Mouse (Mus musculus) left cerebral cortex, adult 2 months (tissue): ENCODE measurements around the gene Chn2. TPM values are rescaled to one million over a fixed set of nuclear protein-coding genes. Genes with fewer than 3 reads are reported as not detected.
A peak's percentile ranks its signal among the peaks of the same experiment; 100 is the strongest.

ENCODE experiments used
- DNase-seq, 2 experiments: peaks; one replicate each; pipeline ENCODE4 v3.0.0; 2021 to 2022; ENCODE audit warnings: low spot score in 2 of 2, mixed read lengths in 1 of 2; ENCODE audit errors: extremely low spot score in 1 of 2
- H3K27ac ChIP-seq: fragments of 200-600 bp; 2 replicates; pipeline ENCODE4 v1.8.1; 2022
- H3K4me3 ChIP-seq: fragments of 200-600 bp; 2 replicates; pipeline ENCODE4 v1.8.1; 2022
- CTCF ChIP-seq: fragments of 200-600 bp; IDR thresholded peaks from 2 replicates; pipeline ENCODE4 v1.8.1; 2022; ENCODE audit warnings: antibody characterized with exemption, mild to moderate bottlenecking, moderate library complexity
- intact Hi-C: fragments of 180-260 bp; cut with DNase I; formaldehyde crosslinking; loops from one replicate; pipeline ENCODE4 v1.15.1; 2025
- total RNA-seq, 2 experiments: library from RNA; stranded (reverse); gene quantifications; 2 replicates each; pipeline ENCODE4 v1.2.3; 2021

Chn2 gene
- total RNA-seq, 2 experiments from 2014 or later = 38.9 to 42.0 TPM

GRCm38 (mm10) chr6:54326671-54327625 lies 287.6 kb downstream of the Chn2 start:
- H3K4me3 ChIP-seq = peak overlapping the region; percentile 61
- DNase-seq = peak; percentile 51 to 60
- intact Hi-C loops = loop anchor here (5.0 kb wide), 1 partner anchor 75 kb away; no protein-coding TSS in a partner anchor
- no peak overlapping the region for H3K27ac ChIP-seq
- TF ChIP-seq CTCF = no peak

GRCm38 (mm10) chr6:54327626-54328003 lies 288.3 kb downstream of the Chn2 start:
- intact Hi-C loops = loop anchor here (5.0 kb wide), 1 partner anchor 75 kb away; no protein-coding TSS in a partner anchor
- Histone ChIP-seq H3K4me3 (peak overlapping the region; percentile 61), H3K27ac (no peak overlapping the region)
- TF ChIP-seq CTCF = no peak
- DNase-seq = peak; percentile 51 to 71

- Histone ChIP-seq H3K27ac (no peak overlapping the region), H3K4me3 (no peak overlapping the region)
- intact Hi-C loops = loop anchor here (5.0 kb wide), 1 partner anchor 76 kb away; no protein-coding TSS in a partner anchor
- DNase-seq = no peak
- no peak for TF ChIP-seq CTCF
These were observed 289.4 kb downstream of the Chn2 start for GRCm38 (mm10) chr6:54328783-54329182.

DNA sequence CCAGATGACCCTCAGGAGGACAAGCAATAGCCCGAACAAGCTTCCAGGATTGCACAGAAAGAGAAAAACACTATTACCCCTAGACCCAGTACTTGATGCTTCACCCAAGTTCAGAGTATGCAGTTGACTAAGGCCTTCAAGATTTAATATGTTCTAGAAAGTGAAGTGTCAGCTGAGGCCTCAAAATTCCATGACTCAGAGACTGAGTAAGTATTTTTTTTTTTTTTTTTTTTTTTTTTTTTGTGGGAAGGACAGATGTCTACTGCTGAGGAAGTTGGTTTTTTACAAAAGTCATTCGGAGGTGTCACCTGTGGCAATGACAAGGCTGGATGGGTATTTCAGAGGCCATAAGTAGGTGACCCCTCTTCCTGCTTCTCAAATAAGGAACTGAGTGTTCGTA lies 290.2 kb downstream of the Chn2 start:
- no peak for TF ChIP-seq CTCF
- Histone ChIP-seq H3K4me3 (no peak overlapping the region), H3K27ac (no peak overlapping the region)
- DNase-seq = no peak
- intact Hi-C loops = loop anchor here (5.0 kb wide), 1 partner anchor 77 kb away; no protein-coding TSS in a partner anchor

DNA sequence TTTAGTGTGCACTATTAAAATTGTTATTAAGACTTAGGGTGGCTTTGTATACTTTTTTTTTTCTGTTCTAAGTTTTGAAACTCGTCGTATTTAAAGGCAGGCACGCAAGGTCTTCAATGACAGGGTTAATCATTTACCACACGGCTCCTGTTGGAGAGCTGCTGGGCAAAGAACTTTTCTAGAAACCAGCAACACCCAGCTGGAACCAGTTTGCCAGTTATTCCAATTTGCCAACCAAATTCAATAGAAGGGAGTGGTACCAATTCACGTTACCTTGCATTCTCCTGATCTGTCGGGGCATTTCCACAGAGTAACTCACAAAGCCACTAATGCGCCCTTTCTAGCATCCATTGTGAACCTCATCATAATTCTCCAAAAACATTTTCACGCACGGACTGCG lies 290.8 kb downstream of the Chn2 start:
- intact Hi-C loops = no loop called here

GRCm38 (mm10) chr6:54331765-54332164 lies 292.4 kb downstream of the Chn2 start:
- no peak for DNase-seq
- TF ChIP-seq CTCF = no peak
- Histone ChIP-seq H3K4me3 (no peak overlapping the region), H3K27ac (no peak overlapping the region)
- intact Hi-C loops = no loop called here

More for the DNA sequence above, 290.8 kb downstream of the Chn2 start:
- Histone ChIP-seq H3K4me3 (no peak overlapping the region), H3K27ac (no peak overlapping the region)
- TF ChIP-seq CTCF = no peak
- no peak for DNase-seq

GRCm38 (mm10) chr6:54332203-54332602 lies 292.8 kb downstream of the Chn2 start:
- no peak overlapping the region for H3K27ac ChIP-seq
- intact Hi-C loops = no loop called here
- DNase-seq = no peak
- H3K4me3 ChIP-seq = no peak overlapping the region
- TF ChIP-seq CTCF = no peak

DNA sequence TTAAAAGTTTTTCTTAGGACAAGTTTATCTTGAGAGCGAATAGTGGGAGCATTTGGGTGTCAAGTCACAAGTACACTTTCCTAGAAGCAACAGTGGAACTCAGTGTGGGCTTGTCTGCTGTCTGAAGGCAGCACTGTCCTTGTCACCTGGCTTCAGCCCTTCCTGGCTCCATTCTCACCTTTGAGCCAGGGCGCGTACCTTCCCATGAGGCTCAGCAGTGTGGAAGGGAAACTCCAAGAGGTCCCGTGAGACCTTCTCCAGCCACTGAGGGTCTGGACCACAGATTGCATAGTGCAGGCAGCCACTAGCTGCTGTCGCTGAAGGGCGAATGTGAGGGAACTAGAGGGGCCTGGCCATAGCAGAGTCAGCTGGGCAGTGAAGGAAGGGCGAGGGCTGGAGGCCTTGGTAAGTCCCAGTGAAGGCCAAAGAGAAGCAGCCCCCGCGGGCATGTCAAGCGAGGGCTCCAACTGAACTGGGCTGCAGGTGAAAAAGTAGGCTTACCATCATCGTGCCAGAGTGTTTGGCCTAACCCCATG lies 293.8 kb downstream of the Chn2 start:
- no peak for DNase-seq
- intact Hi-C loops = no loop called here
- Histone ChIP-seq H3K4me3 (no peak overlapping the region), H3K27ac (no peak overlapping the region)
- TF ChIP-seq CTCF = no peak

GRCm38 (mm10) chr6:54333652-54334396 lies 294.5 kb downstream of the Chn2 start:
- no peak overlapping the region for H3K27ac ChIP-seq
- TF ChIP-seq CTCF = no peak
- intact Hi-C loops = no loop called here
- no peak overlapping the region for H3K4me3 ChIP-seq
- DNase-seq = no peak

- H3K4me3 ChIP-seq = no peak overlapping the region
- intact Hi-C loops = no loop called here
- no peak for DNase-seq
- H3K27ac ChIP-seq = no peak overlapping the region
- TF ChIP-seq CTCF = no peak
These were observed 298.0 kb downstream of the Chn2 start for GRCm38 (mm10) chr6:54337321-54337720.

- DNase-seq = no peak
- intact Hi-C loops = no loop called here
- TF ChIP-seq CTCF = no peak
- Histone ChIP-seq H3K27ac (no peak overlapping the region), H3K4me3 (no peak overlapping the region)
These were observed 301.8 kb downstream of the Chn2 start for GRCm38 (mm10) chr6:54341133-54341532.

DNA sequence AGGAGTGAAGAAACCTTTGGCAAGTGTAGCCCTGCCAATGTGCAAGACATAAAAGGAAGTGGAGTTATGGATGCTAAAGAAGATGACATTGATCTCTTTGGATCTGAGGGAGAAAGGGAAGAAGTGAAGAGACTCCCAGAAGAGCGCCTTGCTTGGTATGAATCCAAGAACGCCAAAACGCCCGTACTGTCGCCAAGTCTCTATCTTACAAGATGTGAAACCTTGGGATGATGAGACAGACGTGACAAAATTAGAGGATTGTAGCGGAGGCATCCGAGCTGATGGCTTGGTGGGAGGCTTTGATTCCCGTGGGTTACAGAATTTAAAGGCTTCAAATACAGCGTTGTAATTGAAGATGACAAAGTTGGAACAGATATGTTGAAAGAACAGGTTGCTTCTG lies 302.9 kb downstream of the Chn2 start:
- intact Hi-C loops = no loop called here
- no peak for DNase-seq
- TF ChIP-seq CTCF = no peak
- no peak overlapping the region for H3K4me3 ChIP-seq
- H3K27ac ChIP-seq = no peak overlapping the region

Other genes starting within 250 kb of the Chn2 start
- 10 to 100 TPM; 29.0 to 36.4 TPM for gene Tril, start 218.7 kb upstream of the Chn2 start, total RNA-seq
- not detected for gene Cpvl, start 60.9 kb upstream of the Chn2 start, total RNA-seq